Mouse (Mus musculus): ENCODE data around the gene Rbbp4. TPM values are rescaled to one million over a fixed set of nuclear protein-coding genes. Genes with fewer than 3 reads are reported as not detected.
A peak's percentile ranks its signal among the peaks of the same experiment; 100 is the strongest.
"Not testable (repeated sequence)": the region's sequence is repeated elsewhere in the genome, so short reads cannot be mapped to it uniquely, and the experiment has no call there.

Gene Rbbp4
- total RNA-seq, 1 experiment, result 81.2 TPM

DNA sequence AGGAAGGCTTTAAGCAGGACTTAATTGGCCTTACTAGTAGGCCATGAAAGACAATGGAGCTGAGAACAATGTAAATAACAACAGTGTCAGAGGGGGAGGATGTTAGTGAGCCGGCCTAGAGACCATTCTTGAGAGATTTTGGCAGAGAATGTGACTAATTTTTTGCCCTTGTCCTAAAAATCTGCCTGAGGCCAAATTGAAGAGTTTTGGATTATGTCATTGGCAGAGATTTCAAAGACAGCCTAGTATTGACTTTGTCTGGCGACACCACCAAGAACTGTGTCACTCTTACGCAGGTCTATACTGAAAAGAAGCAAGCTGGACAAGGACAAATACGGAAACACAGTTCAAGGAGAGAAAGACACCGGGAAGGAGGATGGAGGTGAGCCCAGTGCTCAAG, 27.6 kb upstream of the Rbbp4 start:
- peaks cover 34% of the 10 kb centered on the region for H3K36me3 ChIP-seq (ENCODE audit: control insufficient read depth, insufficient read depth, low read length, poor library complexity, severe bottlenecking)
- in situ Hi-C loops (cut with MboI; ENCODE audit: low sequenced_read_pairs in 2 of 2, unreplicated experiment in 2 of 2), result no loop called here
- no peak overlapping the region for H3K4me3 ChIP-seq (ENCODE audit: insufficient read depth in 1 of 2, low read depth in 1 of 2, low read length in 2 of 2, poor library complexity in 1 of 2, severe bottlenecking in 1 of 2)
- no peaks in the 10 kb centered on the region for H3K9me3 ChIP-seq (ENCODE audit: control insufficient read depth, insufficient read depth, low read depth, low read length)
- H3K9ac ChIP-seq (ENCODE audit: insufficient read depth, low read depth, low read length, poor library complexity, severe bottlenecking), result no peak overlapping the region
- peaks cover 5 to 14% of the 10 kb centered on the region in 2 experiments for H3K4me1 ChIP-seq (ENCODE audit: control insufficient read depth in 2 of 2, insufficient read depth in 2 of 2, low read length in 2 of 2, poor library complexity in 1 of 2)
- TF ChIP-seq ZC3H11A (IDR thresholded peaks at IDR 0.05; ENCODE audit: borderline replicate concordance, low read depth, low read length) (no peak), CHD2 (IDR thresholded peaks at IDR 0.05; ENCODE audit: low read depth, low read length) (no peak), ZNF384 (IDR thresholded peaks at IDR 0.05; ENCODE audit: low read depth, low read length) (no peak), MAFK (IDR thresholded peaks at IDR 0.05; ENCODE audit: insufficient read depth, low read depth, low read length) (no peak), HCFC1 (IDR thresholded peaks at IDR 0.05; ENCODE audit: borderline replicate concordance, insufficient read depth, low read length) (no peak)
- no peak for DNase-seq (ENCODE audit: low read depth, low spot score)
- H3K27ac ChIP-seq (ENCODE audit: insufficient read depth, low read depth, low read length, poor library complexity, severe bottlenecking), result no peak overlapping the region

- Histone ChIP-seq H3K36me3 (ENCODE audit: control insufficient read depth, insufficient read depth, low read length, poor library complexity, severe bottlenecking) (peaks cover 34% of the 10 kb centered on the region), H3K4me1 (ENCODE audit: control insufficient read depth in 2 of 2, insufficient read depth in 2 of 2, low read length in 2 of 2, poor library complexity in 1 of 2) (peaks cover 5 to 14% of the 10 kb centered on the region in 2 experiments)
- H3K9ac ChIP-seq (ENCODE audit: insufficient read depth, low read depth, low read length, poor library complexity, severe bottlenecking); in situ Hi-C loops (cut with MboI; ENCODE audit: low sequenced_read_pairs in 2 of 2, unreplicated experiment in 2 of 2); DNase-seq (ENCODE audit: low read depth, low spot score); H3K27ac ChIP-seq (ENCODE audit: insufficient read depth, low read depth, low read length, poor library complexity, severe bottlenecking); H3K9me3 ChIP-seq (ENCODE audit: control insufficient read depth, insufficient read depth, low read depth, low read length); H3K4me3 ChIP-seq (ENCODE audit: insufficient read depth in 1 of 2, low read depth in 1 of 2, low read length in 2 of 2, poor library complexity in 1 of 2, severe bottlenecking in 1 of 2): not testable (repeated sequence)
- TF ChIP-seq ZNF384 (IDR thresholded peaks at IDR 0.05; ENCODE audit: low read depth, low read length), result peak; percentile 66
These were observed 27.1 kb upstream of the Rbbp4 start for GRCm38 (mm10) chr4:129362238-129362637.

DNA sequence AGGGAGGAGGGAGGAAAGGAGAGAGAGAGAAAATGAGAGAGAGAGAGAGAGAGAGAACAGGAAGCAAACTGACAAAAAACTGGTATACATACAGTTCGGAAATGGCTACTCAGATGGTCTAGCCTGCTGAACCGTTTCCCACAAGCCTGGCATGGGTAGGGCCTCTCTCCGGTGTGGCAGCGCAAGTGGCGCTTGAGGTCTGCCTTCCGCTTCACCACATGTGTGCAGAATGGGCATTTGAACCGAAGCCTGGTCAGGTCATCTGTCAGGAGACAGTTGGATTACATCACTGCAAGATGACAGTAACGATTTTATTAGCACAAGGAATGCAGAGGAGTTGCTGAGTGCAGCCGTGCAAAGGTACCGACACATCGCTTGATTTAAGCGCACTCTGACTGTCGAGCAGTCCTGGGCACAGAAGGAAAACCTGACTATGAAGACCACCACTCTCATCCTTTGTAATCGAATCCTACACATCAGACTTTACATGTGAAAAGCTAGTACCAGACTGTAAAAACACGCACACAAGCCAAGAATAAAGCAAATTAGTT, 22.5 kb upstream of the Rbbp4 start:
- Histone ChIP-seq H3K4me1 (ENCODE audit: control insufficient read depth in 2 of 2, insufficient read depth in 2 of 2, low read length in 2 of 2, poor library complexity in 1 of 2) (peaks cover 4% of the 10 kb centered on the region in 2 experiments), H3K9me3 (ENCODE audit: control insufficient read depth, insufficient read depth, low read depth, low read length) (no peaks in the 10 kb centered on the region), H3K36me3 (ENCODE audit: control insufficient read depth, insufficient read depth, low read length, poor library complexity, severe bottlenecking) (peaks cover 40% of the 10 kb centered on the region), H3K4me3 (ENCODE audit: insufficient read depth in 1 of 2, low read depth in 1 of 2, low read length in 2 of 2, poor library complexity in 1 of 2, severe bottlenecking in 1 of 2) (no peak overlapping the region), H3K27ac (ENCODE audit: insufficient read depth, low read depth, low read length, poor library complexity, severe bottlenecking) (no peak overlapping the region), H3K9ac (ENCODE audit: insufficient read depth, low read depth, low read length, poor library complexity, severe bottlenecking) (no peak overlapping the region)
- TF ChIP-seq MAFK (IDR thresholded peaks at IDR 0.05; ENCODE audit: insufficient read depth, low read depth, low read length) (no peak), CHD2 (IDR thresholded peaks at IDR 0.05; ENCODE audit: low read depth, low read length) (no peak), ZC3H11A (IDR thresholded peaks at IDR 0.05; ENCODE audit: borderline replicate concordance, low read depth, low read length) (no peak), HCFC1 (IDR thresholded peaks at IDR 0.05; ENCODE audit: borderline replicate concordance, insufficient read depth, low read length) (no peak)
- in situ Hi-C loops (cut with MboI; ENCODE audit: low sequenced_read_pairs in 2 of 2, unreplicated experiment in 2 of 2), result loop anchor here in 1 of 2 experiments (10.0 kb wide), 1 partner anchor 97 kb away; no protein-coding TSS in a partner anchor
- DNase-seq (ENCODE audit: low read depth, low spot score), result no peak

DNA sequence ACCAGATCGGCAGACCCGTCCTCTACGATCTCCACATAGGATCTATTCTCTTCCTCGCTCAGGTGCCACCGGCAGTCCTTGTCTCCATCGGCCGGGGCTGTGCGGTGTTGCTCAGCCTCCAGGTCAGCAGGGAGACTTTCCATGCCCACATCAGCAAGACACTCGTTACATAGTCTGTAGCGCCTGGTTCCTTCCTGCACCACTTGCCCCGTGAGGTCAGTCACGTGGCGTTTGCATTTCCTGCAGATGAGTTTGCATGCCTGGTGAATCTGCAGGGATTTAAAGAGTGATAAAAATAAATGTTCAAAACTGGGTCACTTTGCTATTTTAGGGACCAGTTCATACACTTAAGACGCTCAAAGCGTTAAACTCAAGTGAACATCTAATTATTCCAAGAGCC, 19.1 kb upstream of the Rbbp4 start:
- Histone ChIP-seq H3K9me3 (ENCODE audit: control insufficient read depth, insufficient read depth, low read depth, low read length) (no peaks in the 10 kb centered on the region), H3K4me3 (ENCODE audit: insufficient read depth in 1 of 2, low read depth in 1 of 2, low read length in 2 of 2, poor library complexity in 1 of 2, severe bottlenecking in 1 of 2) (no peak overlapping the region), H3K36me3 (ENCODE audit: control insufficient read depth, insufficient read depth, low read length, poor library complexity, severe bottlenecking) (peaks cover 33% of the 10 kb centered on the region), H3K9ac (ENCODE audit: insufficient read depth, low read depth, low read length, poor library complexity, severe bottlenecking) (no peak overlapping the region), H3K27ac (ENCODE audit: insufficient read depth, low read depth, low read length, poor library complexity, severe bottlenecking) (no peak overlapping the region), H3K4me1 (ENCODE audit: control insufficient read depth in 2 of 2, insufficient read depth in 2 of 2, low read length in 2 of 2, poor library complexity in 1 of 2) (peaks cover 0 to 2% of the 10 kb centered on the region in 2 experiments; a peak in 1 of 4 replicates)
- in situ Hi-C loops (cut with MboI; ENCODE audit: low sequenced_read_pairs in 2 of 2, unreplicated experiment in 2 of 2), result loop anchor here (5.0 to 10.0 kb wide), 2 partner anchors 101 to 103 kb away; no protein-coding TSS in a partner anchor
- no peak for TF ChIP-seq CHD2 (IDR thresholded peaks at IDR 0.05; ENCODE audit: low read depth, low read length)
- no peak for DNase-seq (ENCODE audit: low read depth, low spot score)

GRCm38 (mm10) chr4:129353176-129353575, 18.0 kb upstream of the Rbbp4 start:
- in situ Hi-C loops (cut with MboI; ENCODE audit: low sequenced_read_pairs in 2 of 2, unreplicated experiment in 2 of 2), result loop anchor here (5.0 to 10.0 kb wide), 2 partner anchors 102 to 104 kb away; no protein-coding TSS in a partner anchor
- H3K27ac ChIP-seq (ENCODE audit: insufficient read depth, low read depth, low read length, poor library complexity, severe bottlenecking), result no peak overlapping the region; the same call in 1 of the 2 replicates

More at GRCm38 (mm10) chr4:129353176-129353575, 18.0 kb upstream of the Rbbp4 start:
- no peak for DNase-seq (ENCODE audit: low read depth, low spot score)
- Histone ChIP-seq H3K36me3 (ENCODE audit: control insufficient read depth, insufficient read depth, low read length, poor library complexity, severe bottlenecking) (peaks cover 30% of the 10 kb centered on the region), H3K9me3 (ENCODE audit: control insufficient read depth, insufficient read depth, low read depth, low read length) (no peaks in the 10 kb centered on the region), H3K4me1 (ENCODE audit: control insufficient read depth in 2 of 2, insufficient read depth in 2 of 2, low read length in 2 of 2, poor library complexity in 1 of 2) (peaks cover 0 to 2% of the 10 kb centered on the region in 2 experiments; a peak in 1 of 4 replicates), H3K9ac (ENCODE audit: insufficient read depth, low read depth, low read length, poor library complexity, severe bottlenecking) (peak overlapping the region; percentile 67; the same call in 1 of the 2 replicates), H3K4me3 (ENCODE audit: insufficient read depth in 1 of 2, low read depth in 1 of 2, low read length in 2 of 2, poor library complexity in 1 of 2, severe bottlenecking in 1 of 2) (peak overlapping the region; percentile 34 to 56)
- no peak for TF ChIP-seq HCFC1 (IDR thresholded peaks at IDR 0.05; ENCODE audit: borderline replicate concordance, insufficient read depth, low read length)
